Mouse (Mus musculus) right cerebral cortex, postnatal 4 days (tissue): Measurements from ENCODE around the gene 2410004P03Rik.
"Not testable (repeated sequence)": the region's sequence is repeated elsewhere in the genome, so short reads cannot be mapped to it uniquely, and the experiment has no call there.

Experiments
- DNase-seq: peaks from one replicate; pipeline ENCODE4 v3.0.0-alpha.2; 2022

Gene 2410004P03Rik

DNA sequence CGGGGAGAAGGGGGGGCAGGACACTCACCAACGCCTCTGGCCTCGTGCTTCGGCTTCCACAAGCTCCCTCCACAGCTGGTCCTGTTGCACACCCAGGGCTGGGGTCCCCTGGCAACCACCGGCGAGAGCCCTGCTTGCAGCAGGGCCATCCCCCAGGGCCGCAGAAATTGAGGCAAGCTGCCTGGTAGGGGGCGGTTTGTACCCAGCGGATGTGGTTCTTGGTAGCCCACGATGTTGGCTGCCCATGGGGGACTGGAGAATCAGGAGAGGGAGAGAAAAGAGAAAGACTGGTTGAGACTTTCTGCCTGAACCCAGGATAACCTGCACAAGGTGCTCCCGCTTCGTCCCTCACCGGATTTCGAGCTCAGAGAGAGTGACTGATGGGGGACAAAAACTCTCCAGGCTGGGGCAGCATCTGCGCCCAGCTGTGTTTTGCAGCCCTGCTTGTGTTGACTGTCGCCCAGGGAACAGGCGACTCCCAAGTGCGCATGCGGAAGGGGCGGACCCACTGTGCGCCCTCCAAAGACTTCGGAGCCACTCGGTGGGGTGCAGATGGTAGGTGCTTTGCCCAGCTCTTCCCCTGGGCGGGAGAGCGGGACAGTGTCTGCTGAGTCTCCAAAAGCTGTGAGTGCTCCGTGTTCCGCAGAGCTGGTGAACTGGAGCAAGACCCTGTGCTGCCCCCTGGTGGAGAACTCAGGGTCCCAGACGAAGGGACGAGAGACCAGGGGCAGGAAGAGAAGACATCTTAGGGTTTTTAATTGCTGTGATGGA is at the start of gene 2410004P03Rik:
2410004P03Rik (minus strand) TSS at position 628 of the 771 bp plus-strand sequence.
- peak; percentile 82 for DNase-seq

DNA sequence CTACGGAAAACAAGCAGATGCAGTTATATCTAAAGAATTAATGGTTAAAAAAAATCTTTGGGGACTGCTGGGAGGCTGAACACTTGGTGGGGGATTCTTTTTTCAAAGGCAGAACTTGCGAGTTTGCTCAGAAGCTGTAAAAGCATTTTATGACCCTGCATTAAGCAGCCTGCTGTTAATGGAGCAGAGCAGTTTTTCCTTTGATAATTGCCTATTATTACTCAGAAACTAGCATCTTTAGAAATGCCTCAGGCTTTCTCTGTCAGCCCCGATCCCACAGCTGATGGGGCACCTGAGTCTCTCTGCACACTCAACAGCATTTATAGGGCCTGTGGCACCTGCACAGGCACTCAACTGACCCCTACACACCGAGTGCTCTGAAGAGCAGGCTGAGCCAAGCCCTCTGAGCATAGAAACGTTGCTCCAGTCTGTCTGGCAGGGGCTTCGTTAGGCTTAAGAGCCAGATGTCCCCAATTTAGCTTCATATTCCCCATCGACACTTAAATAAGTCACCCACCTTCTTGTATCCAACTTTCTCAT is 49.7 kb upstream of the 2410004P03Rik start:
- no peak for DNase-seq

DNA sequence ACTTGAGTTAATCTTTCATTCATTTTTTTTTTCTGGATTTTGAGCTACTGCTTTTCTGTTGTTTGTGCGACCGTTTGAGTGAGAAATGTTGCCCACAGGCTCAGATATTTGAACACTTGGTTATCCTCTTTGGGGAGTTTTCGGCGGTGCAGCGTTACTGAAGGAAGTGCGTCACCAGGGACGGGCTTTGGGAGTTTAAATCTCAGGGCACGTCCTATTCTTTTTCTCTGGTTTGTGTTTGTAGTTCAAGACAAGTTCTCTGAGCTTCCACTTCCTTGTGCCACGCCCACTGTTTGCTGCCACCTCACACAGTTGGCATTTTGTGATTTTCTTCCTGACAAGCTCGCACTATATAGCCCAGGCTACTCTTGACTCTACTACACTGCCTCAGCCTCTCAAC is 47.0 kb upstream of the 2410004P03Rik start:
- DNase-seq, result no peak

DNA sequence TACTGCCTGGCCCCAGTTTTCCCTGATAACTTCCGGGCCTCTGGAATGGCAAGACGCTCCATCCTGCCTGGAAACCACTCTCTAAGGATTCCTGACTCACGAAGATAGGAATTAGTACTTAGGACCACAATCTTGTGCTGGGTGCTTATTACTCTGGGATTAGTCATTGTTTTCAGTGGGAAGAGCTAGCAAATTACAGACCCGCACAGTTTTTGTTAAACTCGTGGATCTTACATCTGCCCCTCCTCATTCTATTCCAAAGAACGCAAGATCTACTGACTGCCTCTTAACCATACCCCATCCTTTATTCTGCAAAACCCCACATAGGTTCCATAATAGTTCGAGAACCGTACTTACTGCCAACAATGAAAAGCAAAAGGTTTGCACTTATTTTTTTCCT is 45.6 kb upstream of the 2410004P03Rik start:
- no peak for DNase-seq

DNA sequence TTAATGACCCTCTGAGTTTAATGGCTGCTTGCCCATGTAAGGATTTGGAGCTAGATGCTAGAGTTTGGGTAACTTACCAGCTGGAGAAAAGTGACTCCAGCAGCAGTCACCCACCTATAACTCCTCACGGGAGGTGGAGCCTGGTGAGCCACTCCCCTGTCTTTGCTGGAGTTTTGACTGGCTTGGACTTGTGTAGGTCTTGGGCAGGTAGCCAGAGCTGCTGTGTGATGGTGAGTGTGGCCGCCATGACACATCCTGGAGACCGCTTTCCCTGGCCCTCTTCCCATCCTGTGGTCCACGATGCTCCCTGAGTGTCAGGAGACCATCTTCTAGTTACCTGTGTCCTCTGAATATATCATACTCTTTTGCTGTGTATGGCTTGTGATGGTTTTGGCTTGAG is 44.2 kb upstream of the 2410004P03Rik start:
- no peak for DNase-seq

DNA sequence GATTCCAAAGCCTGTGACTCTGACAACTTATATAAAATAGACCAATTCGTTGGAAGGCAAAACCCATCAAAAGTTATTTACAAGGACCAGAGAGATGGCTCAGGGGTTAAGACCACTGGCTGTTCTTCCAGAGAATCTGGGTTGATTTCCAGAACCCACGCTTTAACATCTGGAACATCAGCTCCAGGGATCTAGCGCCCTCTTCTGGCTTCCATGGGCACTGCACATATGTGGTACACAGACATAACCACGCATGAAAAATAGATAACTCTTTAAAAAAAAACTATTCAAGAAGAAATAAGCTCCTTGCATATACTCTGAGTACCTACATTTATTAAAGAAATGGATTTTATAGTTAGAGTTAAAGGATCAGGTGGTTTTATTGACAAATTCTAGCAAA is 43.2 kb upstream of the 2410004P03Rik start:
- DNase-seq, result no peak

DNA sequence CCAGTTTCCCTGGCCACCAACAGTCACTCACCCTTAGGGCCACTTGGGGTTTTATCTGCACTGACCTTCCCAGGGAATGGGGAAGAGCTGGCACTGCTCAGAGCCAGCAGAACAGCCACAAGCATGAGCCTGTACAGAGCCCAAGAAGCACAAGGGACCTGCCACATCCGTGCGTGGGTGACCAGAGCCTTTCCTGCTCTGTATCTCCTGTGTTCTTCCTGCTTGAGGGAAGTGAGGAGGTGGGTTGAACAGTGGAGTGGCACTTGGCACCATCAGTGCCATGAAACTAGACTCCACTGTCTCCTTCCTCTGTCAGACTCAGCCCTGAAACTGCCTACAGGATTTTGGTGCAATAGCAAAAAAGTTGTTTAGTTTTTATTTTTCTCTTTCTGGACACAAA is 41.1 kb upstream of the 2410004P03Rik start:
- DNase-seq, result no peak

DNA sequence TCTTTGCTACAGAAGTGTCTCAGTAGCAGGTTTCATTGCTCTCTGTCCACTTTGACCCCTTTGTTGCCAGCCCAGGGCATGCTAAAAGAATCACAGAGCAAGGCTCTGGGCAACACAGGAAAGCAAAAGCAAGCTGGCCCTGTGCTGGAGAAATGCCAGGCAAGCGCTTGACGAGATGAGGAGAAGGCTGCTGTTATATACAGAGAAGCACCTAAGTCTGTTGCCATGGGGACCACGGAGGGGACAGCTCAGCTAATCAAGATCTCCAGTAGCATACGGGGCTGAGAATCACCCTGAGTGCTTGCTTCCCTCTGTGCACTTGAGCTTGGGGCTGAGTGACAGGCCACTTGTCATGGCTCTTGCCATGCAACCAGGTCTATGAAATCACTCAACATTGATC is 39.5 kb upstream of the 2410004P03Rik start:
- DNase-seq, result peak; percentile 53

DNA sequence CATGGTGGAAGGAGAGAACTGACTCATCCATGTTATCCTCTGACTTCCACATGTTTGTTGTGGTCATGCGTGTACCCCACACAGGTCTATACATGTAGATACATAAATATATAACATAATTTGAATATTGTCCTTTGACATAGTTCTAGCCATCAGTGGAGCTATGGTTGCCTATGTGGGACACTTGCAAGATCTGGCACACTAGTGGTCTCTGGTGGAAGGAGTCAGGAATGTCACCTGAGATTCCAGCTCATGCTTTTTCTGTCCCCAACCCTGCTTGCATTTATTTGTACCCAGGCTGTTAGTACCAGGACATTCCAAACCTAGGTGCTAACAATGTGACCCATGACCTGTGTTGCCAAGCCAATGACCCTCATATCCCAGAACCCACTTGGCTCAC is 38.3 kb upstream of the 2410004P03Rik start:
- DNase-seq, result no peak

DNA sequence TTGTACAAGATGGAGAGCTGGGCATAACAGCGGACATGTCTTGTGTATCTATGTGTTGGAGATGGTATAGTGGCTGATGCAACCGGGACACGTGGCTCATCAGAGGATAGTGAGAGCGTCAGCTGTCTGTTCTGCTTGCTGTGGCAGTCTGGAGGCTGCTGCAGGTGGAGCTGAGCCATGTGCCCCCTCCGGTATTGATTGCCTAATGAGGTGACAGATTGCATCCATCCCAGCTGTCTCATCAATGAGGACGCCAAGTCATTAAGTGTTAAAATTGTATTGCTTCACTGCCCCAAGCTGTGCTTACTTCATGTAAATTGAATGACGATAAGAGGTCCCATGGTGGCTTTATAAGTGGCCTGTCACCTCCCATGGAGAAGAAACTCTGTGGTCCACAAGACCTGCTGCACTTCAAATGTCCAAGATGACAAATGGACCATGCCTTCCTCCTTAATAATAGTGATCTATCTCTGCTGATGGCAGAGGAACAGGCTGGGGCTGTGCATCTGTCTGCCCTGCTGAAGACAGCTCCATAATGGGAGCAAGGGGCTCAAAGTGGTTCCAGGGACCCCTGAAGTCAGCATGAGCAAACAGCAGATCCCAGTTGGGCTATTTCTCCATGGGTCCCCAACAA is 37.6 kb upstream of the 2410004P03Rik start:
- DNase-seq, result no peak

DNA sequence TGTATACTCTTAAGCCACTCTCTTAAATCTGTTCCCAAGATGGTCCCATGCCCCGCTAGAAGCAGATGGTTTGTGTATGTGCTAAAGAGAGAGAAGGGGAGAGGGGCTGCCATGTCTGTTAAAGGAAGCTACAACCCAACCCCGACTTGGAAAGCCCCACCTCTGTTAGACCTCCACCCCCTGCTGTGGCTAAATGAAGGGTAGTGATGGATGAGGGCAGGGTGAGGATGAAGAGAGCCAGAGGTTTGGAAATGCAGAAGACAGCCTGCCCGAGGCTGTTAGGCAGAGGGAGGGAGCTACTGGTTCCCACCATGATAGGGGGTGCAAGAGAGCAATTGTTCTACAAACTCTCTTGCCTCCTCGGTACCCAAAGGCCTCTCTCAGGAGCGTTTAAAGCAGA is 31.8 kb upstream of the 2410004P03Rik start:
- no peak for DNase-seq

DNA sequence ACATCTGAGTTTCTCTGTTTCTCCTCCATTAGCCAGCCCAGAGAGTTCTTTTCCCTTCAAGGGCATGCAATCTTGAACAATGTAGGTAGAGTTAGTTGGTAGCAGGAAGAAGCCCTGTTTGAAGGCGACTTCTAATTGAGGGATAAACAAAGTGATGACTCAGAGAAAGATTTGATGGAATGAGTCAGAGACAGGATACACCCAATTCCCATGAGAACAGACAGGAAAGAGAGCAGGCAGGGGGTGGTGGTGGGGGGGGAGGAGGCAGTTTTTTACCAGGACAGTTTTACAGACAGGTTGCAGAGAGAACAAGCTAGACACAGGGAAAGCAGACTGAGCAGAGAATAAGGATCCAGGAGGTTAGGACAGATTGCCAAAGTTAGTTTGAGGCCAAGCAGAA is 29.0 kb upstream of the 2410004P03Rik start:
- DNase-seq, result no peak

DNA sequence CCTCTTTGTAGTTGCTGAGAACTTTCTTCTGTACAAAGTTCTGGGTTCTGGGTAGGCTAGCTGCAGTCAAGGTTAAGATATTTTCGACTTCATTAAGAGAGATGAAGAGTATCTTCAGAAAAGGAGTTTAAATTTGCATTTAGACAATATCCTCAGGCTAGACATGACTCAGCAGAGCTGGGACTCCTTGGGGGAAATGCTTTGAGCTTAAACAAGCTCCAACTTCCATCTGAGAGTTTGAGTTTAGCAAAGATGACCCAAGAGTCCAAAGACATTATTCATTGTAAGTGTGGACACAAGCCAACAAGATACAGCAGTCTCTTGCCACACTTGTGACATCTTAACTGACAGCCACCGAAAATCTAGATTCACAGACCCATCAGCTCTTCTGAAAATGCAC is 27.9 kb upstream of the 2410004P03Rik start:
- DNase-seq, result no peak

DNA sequence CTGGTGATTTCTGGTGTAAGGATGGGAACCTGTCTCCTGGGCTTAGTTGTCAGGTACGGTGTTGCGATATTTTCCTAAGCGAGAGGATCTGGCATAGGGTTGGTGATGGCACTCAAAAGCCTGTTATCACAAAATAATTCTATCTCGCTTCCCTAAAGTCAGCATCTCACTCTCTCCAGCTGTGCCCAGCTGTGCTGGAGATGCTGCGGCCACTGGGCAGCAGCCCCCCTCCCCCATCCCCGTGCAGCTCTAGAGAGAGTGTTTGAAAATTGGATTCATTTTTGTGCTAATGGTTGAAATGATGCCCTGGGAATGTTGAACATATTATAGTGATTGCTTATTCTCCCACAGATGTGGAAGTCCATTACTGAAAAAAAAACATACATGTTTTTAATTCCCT is 26.7 kb upstream of the 2410004P03Rik start:
- DNase-seq, result no peak

DNA sequence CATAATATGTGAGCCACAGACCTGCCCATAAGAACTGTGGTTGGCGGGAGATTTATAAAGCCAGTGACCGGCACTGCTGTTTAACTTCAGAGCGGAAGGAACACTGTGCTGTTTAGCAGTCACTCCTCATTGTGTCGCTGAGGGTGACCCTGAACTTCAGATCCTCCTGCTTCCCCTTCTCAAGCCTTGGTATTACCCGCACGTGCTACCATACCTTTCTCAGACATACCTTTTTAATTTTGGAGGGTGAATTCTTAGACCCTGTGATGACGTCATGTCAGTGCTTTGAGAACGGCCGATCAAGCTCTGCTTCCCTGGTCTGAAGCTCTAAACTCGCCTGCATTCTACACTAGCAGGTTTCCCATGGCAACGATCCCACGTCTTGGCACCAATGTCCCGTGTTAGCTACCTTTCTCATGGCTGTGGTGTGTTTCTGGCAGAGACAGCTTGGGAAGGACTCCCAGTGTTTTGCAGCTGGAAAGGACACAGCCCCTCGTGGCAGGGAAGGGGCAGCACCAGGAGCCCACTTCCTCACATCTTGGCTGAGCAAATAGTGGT is 25.6 kb upstream of the 2410004P03Rik start:
- DNase-seq, result peak; percentile 35

DNA sequence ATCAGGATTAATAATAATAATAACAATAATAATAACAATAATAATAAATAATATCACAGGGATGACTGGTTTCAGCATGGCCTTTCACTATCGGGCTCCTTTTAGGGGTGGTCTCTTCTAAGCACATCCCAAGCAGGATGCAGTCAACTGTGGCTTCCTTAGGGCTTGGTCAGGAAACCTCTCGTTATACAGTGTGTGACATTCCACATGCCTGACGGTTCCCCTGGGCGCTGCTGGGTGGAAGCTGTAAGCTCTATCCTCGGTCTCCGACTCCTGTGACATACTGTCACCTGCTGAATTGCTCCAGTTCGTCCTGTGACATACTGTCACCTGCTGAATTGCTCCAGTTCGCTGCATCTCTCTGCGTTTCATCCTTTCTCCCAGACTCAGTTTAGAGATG is 25.0 kb upstream of the 2410004P03Rik start:
- no peak for DNase-seq

DNA sequence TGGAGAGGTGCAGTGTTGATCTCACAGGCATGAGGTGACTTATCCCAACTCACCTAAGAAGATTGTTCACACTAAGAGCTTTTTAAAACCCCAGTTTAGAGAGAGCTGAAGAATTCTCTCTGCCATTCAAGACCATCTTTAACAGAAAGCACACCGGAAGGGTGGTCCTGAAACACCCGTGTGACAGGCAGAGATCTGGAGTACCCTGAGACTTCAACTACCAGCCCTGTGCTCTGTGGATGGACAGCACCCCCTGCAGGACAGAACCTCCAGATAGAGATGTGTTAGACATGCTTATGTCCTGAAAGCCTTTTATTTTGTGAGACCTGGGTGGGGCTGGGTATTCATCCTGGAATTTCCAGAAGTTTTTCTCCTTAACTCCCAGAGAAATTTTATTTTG is 23.6 kb upstream of the 2410004P03Rik start:
- DNase-seq, result peak; percentile 30

DNA sequence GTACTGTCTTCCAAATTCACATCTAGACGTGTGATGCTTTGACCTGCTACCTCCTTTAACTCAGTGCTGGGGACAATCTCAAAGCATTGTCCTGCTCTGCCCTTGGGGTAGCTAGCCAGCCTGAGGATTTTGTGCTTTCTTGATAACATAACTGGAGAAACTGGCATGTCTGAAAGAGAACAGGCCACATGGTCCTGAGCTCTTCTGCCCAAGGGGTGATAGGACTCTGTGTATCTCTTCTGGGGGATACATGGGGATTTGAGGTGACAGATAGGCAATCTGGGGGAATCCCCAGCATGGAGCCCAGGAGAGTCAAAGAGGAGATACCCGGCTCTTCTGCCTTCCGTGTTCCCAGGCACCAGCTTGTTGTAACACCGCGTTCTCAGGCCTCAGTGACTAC is 23.1 kb upstream of the 2410004P03Rik start:
- no peak for DNase-seq

DNA sequence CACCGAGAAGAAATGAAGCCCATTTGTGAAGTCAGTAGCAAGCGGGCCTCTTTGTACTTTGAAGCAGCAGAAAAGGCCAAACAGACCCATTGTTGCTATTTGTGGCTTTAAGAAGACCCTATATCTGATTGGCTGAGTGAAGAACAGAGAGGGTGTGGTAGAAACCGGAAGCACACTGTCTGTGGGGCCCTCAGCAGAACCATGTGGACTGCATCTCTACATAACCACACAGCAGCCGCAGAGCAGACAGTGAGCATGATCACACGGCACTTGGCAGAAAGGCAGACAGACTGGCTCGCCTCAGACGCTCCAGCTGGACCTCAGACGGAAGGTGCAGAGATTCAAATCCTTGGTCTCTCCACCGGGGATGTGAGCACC is 21.9 kb upstream of the 2410004P03Rik start:
- no peak for DNase-seq

DNA sequence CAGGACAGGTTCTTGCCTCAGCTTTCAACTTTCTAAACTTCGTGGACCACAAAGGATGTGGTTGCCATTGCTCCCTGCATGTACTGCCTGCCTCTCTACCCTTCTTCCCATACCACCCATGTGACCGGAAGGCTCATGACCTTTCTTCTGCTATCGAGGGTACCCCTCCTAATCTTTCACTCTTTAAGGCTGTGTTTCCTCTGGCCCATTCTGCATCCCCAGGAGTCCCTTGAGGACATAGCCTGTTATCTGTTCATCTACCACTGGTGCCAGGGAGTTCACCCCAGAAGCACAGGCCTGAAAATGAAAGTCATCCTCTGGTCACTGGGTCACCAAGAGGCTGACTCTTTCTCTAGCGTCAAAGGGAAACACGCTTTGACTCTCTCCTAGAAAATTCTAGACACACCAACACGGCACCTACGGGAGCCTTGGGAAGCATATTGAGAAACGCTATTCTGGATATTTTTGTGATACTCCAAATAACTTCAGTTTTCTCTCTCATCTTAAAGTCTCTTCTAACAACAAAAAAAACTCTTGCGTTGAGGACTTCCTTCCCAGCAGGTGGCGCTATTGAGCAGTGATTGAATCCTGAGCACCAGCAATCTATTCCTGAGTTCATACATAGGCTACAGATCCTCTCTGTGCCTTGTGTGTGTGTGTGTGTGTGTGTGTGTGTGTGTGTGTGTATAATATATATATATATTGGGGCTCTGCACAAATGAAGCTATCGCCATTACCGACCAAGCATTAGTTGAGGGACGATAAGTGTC is 21.4 kb upstream of the 2410004P03Rik start:
- DNase-seq, result peak; percentile 98

DNA sequence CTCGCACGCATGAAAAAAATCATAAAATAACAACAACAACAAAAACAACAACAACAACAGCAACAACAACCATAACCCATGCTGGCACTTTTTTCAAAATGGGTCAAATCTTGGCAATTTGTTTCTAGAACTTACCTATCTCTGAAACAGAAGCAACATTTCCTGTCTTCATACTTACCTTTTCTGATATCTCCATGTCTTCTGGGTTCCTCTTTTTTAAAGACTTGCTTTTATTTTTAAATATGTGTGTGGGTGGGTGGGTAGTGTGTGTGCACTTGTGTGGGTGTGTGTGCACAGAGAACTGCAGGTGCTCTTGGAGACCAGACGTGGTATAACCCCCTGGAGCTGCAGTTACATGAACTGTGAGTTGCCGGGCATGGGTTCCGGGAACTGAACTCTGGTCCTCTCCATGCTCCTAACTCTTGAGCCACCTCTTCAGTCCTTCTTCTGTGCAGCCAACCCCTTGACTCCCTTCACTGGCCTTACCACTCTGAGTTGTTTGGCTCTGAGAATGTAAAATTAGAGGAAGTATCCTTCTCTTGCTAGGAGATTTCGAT is 13.1 kb upstream of the 2410004P03Rik start:
- no peak for DNase-seq

DNA sequence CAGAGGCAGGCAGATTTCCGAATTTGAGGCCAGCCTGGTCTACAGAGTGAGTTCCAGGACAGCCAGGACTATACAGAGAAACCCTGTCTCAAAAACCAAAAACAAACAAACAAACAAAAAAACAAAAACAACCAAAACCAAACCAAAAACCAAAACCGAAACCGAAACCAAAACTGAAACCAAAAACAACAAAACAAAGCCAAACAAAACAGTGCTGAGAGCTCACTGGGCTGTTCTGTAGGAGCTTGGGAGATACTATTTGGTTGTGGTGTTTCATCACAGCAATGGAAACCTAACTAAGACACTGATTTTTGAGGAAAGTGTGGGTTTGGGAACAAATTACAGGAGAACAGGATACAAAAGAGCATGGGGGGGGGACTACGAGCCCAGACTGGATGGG is 10.6 kb upstream of the 2410004P03Rik start:
- no peak for DNase-seq

DNA sequence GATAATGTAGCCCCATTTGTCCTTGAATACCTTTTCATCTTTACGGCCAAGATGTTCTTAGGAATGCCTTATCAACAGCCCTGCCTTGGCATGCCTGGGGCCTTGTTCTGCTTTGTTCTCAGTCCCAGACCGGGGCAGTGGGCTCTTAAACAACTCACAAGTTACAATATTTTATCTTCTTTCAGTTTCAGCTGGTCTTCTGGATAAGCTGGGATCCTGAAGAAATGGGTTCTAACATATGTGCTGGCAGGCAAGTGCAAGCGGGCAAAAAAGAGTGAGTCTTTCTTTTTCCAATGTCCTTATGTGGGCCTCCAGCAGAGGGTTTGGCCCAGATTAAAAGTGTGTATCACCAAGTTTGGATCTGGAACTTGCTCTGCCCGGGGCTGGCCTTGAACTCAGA is 9.6 kb upstream of the 2410004P03Rik start:
- not testable (repeated sequence) for DNase-seq
